Mouse (Mus musculus) CD8-positive naive resting alpha-beta T cell, adult 57 days (primary cell): ENCODE measurements around the gene Ndufv3. TPM values are rescaled to one million over a fixed set of nuclear protein-coding genes. Genes with fewer than 3 reads are reported as not detected.

Experiments used
- total RNA-seq: library from RNA; stranded (reverse); gene quantifications from one replicate; pipeline ENCODE4 v1.2.4, GENCODE M21; 2023

Ndufv3 gene
- 122 TPM for total RNA-seq

DNA sequence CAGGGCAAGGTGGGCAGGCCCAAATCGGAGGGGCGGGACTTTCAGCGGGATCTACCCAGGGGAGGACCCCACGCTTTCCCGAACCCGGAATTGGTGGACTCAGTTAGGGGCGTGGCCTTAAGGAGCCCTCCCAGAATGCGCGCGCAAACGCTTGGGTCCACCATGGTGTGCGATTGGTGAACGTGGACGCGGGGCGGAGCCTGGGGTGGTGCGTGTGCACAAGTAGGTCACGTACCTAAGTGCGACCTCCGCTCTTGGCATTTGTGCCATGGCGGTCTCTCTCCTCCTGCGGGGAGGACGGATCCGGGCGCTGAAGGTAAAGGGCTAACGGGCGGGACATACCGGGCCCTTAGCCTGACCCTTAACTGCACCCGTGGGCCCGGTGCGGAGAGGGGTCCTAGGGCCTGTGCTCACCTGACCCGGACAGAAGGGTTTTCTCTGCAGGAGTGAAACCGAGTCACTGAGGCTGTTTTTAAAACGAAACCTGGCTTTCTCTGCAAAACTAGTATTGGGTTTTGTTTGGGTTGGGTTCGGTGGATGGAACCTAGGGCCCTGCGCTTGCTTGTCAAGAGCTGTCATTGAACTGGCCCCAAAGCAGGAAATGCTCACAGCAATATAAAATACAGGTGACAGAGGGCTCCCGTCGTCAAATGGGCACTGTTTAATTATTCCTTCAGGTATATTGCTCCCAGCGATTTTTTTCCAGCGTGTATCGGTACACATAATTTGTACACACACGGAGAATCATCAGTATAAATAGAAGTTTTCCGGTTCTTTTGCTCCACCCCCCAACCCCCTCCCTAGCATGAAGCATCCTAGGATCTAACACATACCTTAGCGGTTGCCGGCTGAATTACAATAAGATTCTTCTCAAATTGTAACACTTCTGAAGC, at the start of gene Ndufv3, which contains the start of gene Wdr4:
Gene Ndufv3 (plus strand): TSS at position 170 of the 893 bp plus-strand sequence.
Gene Wdr4 (minus strand): TSS at position 35 of the 893 bp plus-strand sequence.

GRCm38 (mm10) chr17:31564015-31564857, 44.3 kb downstream of the Ndufv3 start, which contains the start of gene Pknox1:
Gene Pknox1 (plus strand): TSS chr17:31564734.

Other genes with a start within 250 kb of the Ndufv3 start
- not detected for gene Rsph1, start 242.7 kb upstream of the Ndufv3 start, total RNA-seq
- 97.6 TPM for gene Slc37a1, start 233.3 kb upstream of the Ndufv3 start, total RNA-seq
- 1.2 TPM for gene Pde9a, start 133.9 kb upstream of the Ndufv3 start, total RNA-seq
- 52.0 TPM for gene Wdr4, start 135 bp upstream of the Ndufv3 start, total RNA-seq
- 70.3 TPM for gene Pknox1, start 44.6 kb downstream of the Ndufv3 start, total RNA-seq
- not detected for gene Cbs, start 117.1 kb downstream of the Ndufv3 start, total RNA-seq
- 309 TPM for gene U2af1, start 138.8 kb downstream of the Ndufv3 start, total RNA-seq
- gene Cryaa, start 157.7 kb downstream of the Ndufv3 start, total RNA-seq, result not detected